Mouse (Mus musculus): ENCODE results near the gene Maml2.

Maml2 gene

DNA sequence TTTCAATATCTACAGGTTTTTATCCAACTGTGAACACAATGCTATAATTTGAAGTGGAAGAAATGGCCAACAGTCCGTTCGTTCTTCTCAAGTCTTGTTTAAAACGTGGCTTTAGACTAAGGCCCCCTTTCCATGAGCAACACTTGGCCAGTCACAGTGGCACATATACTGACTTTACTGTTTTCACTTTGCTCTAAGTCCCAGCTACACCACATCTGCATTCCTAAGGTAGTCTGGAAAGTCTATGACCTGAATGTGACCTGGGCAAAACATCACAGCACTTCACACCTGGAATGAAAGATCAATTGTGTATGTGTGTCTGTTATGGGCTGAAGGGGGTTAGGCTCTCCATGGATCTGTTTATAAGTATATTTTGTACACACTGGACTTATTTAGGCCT lies 151.0 kb downstream of the Maml2 start:
- DNase-seq (ENCODE audit: low spot score in 2 of 2) = no peak

DNA sequence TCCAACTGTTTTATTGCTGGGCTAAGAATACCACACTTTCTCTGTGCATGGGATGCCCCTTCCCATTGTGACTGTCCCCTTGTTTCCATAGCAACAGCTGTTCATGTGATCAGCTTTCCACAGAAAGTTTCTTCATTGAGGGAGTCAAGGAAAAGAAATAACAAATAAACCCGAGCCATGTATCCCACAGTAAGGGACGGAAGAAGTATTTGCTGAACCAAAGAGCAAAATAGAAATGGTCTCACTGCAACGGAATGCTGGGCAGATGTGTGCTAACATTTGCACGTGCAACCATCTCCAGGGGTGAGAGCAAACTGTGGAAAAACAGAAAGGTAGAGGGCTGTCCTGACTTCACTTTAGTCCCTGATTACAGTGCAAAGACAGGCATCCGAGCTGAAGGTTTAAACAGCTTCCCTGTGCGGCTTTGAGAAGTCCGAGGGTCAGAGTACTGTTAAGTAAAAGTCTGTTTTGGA lies 156.9 kb downstream of the Maml2 start:
- no peak for DNase-seq (ENCODE audit: low spot score in 2 of 2)

DNA sequence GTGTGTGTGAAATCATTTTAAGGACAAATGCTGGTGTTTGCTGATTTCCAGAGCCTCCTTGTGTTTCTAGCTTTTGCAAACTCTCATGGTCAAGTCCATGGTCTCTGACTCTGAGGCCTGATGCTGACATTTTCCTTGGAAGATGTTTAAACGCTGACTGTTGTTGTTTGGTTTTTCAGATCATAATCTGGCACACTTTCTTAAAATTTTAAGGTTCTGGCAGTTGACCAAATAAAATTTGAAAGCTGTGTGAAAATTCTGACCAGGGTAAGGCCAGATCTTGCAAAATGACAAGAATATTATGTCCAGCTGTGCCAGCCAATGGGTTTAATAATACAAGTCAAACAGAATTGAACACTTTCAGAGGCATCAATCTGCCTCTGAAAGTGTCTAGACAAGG lies 157.5 kb downstream of the Maml2 start:
- no peak for DNase-seq (ENCODE audit: low spot score in 2 of 2)

DNA sequence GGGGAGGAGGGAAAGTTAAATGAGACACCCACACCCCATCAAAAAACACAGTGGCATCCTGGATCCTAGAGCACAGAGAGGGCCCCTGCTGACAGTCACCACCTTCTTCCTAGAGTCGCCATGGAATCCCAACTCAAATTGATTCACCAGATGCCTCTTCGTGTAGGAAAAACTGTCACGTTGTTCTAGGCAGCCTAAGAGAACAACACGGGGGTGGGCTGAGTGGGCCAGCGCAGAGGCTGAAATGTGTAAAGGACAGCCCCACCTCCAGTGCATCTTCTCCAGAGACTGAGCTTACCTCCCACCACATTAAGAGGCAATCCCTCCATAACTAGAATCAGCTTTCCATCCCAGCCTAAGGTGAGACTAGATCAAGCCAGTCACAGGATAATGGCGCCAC lies 160.0 kb downstream of the Maml2 start:
- no peak for DNase-seq (ENCODE audit: low spot score in 2 of 2)

DNA sequence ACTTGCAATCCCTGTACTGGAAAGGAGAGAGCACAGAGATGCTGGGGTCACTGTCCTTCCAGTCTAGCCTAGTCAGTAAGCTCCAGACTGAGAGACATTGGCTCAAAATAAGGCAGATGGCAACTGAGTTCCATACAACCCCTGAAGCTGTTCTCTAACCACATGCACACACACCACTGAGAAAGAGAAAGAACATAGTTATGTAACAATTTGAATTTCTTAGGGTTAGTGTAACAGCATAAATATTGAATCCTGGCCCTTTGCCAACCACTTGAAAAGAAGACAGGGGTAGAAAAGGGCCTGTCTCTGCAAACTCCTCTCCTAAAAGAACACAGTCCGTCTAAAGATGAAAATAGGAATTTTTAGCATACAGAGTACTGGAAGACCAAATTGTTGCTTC lies 161.6 kb downstream of the Maml2 start:
- DNase-seq (ENCODE audit: low spot score in 2 of 2) = no peak

DNA sequence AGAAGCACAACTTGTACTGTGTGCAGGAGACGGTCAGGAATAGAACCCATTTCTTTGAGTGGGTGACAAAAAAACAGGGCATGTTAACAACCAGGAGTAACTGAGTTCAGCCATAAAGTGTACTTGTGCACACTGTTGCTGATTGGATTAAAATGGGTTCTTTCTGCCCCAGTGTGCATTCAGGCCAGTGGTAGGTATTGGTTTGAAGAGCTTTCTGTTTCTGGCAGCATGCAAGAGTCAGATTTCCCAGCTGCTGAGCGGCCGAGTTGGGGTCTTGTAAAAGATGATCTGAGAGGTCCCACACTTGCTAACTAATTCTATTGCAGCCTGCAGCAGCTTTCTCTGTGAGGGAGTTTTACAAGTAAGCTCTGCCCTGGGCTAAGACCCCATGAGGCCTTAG lies 162.3 kb downstream of the Maml2 start:
- DNase-seq (ENCODE audit: low spot score in 2 of 2) = no peak

DNA sequence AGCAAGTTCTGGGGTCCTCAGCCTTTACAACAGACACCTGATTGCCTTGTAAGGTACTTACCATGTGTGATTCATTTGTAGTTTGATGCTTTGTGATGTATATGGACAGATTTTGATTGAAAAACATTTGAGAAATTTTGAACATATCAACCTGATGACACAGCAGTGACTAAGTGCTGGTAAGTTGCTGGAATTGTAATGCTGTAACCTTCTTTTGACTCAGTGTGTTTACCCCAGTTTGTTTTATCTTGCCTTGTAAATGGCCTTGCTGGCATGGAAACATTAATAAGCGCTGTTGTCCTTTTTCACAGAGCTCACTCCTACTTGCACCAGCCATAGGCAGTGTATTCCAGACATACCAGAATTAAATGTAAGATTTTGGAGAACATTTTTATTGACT lies 163.2 kb downstream of the Maml2 start:
- no peak for DNase-seq (ENCODE audit: low spot score in 2 of 2)

DNA sequence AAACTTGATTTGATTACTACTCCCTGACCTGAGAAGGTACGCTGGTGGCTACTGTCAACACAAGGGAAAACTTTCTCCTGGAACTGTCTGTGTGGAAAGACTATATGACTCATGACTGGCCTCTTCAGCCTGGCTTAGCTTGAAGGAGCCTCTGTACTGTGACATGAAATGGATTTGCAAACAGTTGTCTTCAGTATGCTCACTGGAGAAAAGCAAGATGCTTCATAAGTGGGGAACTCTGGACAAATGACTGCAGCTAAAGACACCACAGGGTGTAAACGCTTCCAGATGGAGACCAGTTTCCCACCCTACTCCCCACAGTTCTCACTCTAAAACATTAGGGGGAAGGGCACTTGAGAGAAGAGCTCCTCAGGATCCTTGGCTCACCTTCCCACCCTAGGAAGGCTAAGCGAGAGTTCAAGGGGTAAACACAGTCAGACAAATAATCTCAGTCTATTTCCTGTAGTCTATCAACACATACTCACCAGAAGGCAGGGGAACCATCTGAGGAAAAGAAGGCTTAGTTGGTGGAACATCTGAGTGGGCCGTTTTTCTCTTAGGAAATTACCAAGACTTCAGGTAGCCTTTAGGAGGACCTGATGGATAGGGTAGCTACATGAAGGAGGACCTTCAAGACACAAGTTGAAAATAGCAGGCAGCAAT lies 167.7 kb downstream of the Maml2 start:
- DNase-seq (ENCODE audit: low spot score in 2 of 2) = no peak

DNA sequence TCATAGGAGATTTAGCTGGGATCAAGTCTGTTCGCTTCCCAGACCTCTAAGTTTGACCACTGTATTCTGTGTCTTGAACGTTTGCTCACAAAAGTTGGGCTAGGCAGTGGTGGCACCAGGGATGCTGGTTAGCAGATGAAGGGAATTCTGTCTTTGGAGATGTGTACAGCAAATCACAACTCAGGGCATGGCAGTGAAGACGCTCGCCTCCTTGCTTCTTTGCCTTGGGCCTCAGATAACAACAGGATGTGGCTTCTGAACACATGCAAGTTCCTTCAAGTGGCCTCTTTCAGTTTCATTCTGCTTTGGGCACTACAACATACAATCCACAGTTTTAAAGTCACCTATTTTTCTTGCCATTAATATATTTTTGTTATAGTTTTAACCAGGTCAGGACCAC lies 168.6 kb downstream of the Maml2 start:
- DNase-seq (ENCODE audit: low spot score in 2 of 2) = peak; percentile 41 to 58

DNA sequence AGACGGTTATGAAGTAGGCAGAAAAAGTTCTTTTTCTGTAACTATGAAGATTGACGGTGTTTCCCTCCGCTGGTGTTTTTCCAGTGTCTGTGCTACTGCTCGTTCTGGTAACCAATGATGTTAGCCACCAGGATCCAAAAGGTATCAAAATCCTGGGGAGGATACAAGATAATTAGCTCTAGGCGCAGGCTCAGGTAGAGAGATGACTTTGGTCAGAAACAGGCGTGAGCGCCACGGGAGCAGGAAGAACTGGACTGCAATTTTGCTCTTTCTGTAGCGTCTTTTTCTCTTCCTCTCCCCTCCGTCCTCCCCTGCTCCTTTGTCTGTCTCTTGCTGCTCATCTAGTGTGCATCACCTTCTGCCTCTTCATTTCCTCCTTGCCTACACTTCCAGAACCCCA lies 169.1 kb downstream of the Maml2 start:
- no peak for DNase-seq (ENCODE audit: low spot score in 2 of 2)

DNA sequence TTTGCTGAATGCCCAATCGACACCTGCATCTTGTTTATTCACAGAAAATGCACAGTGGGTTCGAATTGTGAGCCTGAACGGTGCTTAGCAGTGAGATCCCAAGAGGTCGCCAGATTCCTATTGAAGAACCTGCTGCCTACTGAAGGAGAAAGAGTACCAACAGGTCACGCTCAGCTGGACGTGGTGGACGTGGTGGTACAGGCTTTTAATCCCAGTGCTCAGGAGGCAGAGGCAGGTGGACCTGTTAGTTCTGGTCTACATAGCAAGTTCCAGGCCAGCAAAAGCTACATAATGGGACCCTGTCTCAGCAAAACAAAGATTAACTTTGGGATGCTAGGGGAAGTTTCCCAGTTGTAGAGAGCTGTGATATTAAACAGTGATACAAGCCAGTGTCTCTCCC lies 170.0 kb downstream of the Maml2 start:
- no peak for DNase-seq (ENCODE audit: low spot score in 2 of 2)

DNA sequence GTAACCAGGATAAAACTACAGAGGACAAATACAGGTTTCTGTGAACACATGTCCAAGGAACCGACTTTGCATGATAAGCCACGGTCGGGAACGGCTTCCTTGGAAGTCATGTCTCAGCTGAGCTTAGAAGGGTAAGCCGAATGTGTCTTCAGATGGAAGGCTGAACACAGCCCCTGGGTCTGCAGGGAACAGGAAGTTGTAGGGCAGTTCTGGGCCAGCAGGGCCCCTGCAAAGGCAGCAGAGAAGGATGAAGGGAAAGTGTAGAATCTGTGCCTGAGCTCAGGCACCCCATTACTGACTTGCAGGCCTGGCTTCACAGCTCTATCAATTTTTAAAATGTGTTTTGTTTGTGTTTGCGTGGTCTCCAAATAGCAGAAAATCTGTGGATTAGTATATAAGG lies 171.0 kb downstream of the Maml2 start:
- no peak for DNase-seq (ENCODE audit: low spot score in 2 of 2)

DNA sequence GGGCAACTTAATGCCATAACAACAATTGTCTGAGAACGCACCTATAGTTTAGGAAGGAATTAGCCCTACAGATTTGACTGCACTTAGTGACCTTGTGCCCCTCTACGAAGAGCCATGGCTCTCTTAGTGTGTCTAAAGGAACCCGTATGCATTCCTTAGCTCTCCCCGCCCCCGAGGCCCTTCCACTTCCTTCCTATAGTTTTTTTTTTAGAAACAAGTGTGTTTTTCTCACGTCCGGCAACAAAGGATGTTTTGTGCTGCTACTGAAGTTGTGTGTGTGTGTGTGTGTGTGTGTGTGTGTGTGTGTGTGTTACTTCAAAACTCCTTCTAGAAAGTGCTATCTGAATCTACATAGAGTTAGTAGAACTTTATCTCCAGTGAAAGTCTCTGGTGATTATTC lies 172.3 kb downstream of the Maml2 start:
- DNase-seq (ENCODE audit: low spot score in 2 of 2) = peak; percentile 58 to 59

DNA sequence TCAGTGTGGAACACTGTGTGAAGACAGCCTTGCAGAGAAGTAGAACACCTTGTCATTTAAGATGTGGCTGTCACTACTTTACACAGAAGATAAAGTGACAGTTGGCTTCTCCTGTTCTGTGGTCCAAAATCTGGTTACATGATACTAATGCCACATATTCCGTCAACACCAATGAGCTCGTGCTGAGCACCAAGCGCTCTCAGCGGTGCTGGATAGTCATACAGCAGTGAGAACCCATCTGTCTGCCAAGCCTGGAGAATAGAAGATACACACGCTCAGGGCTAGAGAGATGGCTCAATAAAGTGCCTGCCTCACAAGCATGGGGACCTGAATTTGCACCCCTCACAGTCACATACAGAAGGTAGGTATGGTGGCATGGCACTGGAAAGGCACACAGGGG lies 177.2 kb downstream of the Maml2 start:
- no peak for DNase-seq (ENCODE audit: low spot score in 2 of 2)

DNA sequence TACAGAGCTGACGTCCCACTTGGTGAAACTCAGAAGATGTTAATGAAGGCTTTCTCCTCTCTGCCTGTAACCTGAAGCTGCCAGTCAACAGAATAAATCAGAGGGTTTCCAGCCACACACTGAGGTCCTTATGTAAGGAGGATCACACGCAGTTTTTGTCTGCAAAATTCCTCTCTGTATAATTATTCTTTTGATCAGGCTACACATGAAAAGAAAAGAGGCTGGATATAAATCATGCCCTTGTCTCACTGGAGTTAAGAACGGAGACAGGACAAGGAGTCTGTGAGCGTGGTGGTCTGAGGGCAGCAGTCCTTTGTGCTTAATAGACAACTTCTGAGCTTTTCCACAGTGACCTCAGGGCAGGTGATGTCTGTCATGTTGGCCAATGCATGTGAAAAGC lies 181.5 kb downstream of the Maml2 start:
- DNase-seq (ENCODE audit: low spot score in 2 of 2) = no peak

DNA sequence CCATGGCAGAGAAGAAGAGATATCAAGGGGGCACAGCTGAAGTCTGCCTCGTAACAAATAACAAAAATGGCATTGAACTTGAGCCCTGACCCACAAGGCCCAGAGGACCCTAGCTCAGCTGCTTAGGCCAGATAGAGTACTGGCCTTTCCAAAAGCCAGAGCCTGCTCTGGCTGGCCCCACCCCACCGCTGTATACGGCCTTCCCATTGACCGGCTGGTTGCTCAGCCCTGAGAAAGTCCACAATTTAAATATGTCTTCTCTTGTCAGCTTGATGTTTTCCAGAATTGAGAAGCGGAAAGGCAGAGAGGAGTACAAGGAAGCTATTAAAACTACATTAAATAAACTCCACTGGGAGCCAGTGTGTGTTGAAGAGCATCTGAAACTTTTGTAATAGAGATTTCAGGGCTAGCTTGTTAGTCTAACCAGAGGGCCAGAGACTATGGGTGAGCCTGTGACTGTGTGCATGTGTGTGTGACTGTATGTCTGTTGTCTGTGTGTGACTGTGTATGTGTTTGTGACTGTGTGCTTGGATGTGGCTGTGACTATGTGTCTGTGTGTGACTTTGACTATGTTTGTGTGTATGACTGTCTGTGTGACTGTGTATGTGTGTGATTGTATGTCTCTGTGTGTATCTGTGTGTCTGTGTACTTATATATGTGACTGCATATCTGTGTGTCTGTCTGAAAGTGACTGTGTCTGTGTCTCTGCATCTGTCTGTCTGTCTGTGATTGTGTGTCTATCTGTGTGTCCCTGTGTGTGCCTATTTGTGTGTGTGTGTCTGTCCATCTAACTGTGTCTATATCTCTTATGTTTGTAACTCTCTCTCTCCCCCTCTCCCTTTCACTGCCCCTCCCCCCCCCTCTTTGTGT lies 185.7 kb downstream of the Maml2 start:
- no peak for DNase-seq (ENCODE audit: low spot score in 2 of 2)

DNA sequence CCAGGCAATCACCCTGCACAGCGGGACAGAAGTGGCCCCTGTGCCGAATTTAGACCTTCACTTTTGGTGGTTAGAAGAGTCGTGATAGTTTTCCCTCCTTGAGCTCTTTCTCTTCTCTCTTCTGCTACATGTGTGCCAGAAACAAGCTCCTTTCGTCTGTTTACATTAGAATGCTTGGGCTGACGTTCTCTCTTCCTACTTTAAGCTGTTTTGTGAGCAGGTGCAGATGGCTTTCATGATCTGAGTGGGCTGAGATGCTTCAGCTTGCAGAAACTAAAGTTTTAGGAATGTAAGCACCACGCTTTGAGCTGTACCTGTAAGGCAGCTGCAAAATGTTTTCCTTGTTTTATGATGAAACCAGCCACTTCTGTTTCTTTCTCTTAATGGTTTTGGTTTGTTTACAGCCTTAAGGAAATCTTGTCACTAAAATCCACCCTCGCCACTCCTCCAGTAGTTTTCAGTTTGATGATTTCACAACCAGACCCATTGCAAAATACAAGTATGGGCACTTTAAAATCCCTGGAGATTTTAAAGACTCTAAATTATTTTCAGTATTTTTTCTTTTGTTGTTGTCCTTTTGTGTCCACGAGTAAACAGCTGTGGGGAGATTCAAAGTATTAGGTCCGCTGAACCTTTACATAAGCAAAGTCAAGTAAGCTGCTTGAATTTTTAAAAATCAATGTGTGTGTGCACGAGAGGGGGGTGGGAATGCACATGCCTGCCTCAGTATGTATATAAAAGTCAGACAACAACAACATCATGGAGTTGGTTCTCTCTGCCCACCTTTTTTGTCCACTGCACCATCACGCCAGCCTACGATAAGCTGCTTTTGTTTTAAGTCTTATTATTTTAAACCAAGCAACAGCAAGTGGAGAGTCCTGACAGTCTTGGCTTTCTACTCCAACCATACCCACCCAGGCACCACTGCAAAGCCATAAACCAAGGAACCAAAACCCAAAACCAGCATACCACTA lies 186.8 kb downstream of the Maml2 start:
- no peak for DNase-seq (ENCODE audit: low spot score in 2 of 2)

DNA sequence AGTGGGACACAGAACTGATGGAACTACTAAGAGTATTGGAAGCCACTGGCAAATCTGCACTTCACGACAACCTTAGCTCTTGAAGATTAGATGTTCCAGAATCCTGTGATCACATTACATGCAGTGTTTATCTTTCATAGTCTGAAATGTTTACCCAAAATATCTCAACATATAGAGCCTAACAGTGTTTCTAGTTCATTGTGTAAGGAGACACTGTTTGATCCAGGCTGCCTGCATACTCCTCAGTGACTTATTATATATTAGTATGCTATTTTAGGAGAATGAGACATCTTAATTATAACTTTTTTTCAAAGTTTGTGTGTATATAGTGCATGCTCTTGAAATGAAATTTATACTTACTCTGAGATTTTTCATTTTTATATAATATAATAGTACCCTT lies 188.2 kb downstream of the Maml2 start:
- DNase-seq (ENCODE audit: low spot score in 2 of 2) = no peak

DNA sequence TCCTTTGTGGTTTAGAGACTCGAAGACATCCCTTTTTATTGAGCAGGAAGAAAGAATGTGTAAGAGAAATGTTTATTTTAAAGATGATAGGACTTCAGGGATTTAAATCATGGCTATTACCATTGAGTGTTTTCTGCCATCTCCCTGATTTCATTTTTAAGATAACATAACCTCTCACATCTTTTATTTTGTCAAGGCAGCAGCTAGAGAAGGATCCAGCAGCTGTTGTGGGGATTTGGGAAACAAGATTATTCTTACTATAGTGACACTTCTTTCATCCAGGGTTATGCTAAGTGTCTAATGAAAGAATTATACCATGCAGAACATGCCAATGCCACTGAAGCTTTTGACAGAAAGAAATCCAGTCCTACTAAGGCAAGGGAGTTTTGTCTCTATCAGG lies 193.3 kb downstream of the Maml2 start:
- no peak for DNase-seq (ENCODE audit: low spot score in 2 of 2)

DNA sequence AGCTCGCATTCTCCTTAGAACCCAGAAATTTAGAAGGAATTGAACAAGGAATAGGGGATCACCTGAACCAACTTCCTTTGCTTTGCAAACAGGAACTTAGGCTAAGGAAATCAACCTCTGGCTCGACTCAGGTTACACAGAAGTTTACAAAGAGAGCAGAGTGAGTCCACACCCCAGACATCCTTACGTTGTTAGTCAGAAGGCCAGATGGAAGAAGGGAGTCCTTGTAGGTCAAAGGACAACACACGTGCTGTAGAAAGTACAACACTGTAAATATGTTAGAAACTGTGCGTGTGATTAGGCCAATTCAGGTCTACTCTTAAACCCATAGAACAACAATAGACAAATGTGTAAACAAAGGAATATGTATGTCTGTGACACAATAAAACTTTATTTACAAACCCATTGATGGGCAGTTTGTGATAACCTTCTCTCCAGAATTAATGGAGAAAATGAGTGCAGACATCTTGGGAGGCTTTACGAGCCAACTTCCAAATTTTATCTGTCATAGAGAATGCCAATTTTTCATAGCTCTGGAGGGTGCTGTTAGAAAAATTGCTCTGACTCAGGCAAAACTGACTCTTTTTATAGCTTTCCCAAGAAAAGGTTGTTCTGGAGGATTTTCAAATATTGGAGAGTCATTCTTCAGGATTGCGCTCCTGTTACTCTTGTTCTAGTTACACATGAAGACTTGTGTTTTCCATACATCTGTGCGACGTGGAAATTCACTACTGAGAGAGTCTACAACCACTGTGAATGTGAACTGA lies 194.3 kb downstream of the Maml2 start:
- DNase-seq (ENCODE audit: low spot score in 2 of 2) = no peak

DNA sequence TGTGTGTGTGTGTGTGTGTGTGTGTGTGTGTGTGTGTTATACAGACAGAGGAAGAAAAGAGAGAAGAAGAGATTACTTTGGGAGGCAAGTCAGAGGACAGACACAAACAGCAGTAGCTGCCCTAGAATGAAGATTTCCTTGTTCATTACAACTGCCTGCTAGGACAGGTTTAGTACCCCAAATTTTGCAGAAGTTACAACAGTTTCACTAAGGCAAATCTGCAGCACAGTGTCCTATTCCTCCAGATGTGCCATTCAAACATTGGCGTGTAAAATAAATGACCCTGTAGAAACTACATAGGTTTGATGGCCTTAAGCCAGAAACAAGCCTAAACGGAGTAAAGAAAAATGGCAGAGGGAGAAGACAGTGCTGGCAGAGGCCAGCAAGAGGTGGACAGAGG lies 195.1 kb downstream of the Maml2 start:
- DNase-seq (ENCODE audit: low spot score in 2 of 2) = no peak
